Mouse (Mus musculus): ENCODE results near the gene Gm34302. TPM values are rescaled to one million over a fixed set of nuclear protein-coding genes. Genes with fewer than 3 reads are reported as not detected.
A peak's percentile ranks its signal among the peaks of the same experiment; 100 is the strongest.
"Not testable (repeated sequence)": the region's sequence is repeated elsewhere in the genome, so short reads cannot be mapped to it uniquely, and the experiment has no call there.

Gene Gm34302
- total RNA-seq (2021): 100 to 1,000 TPM; 816 to 963 TPM
- long read RNA-seq, experiment 1, transcript Gm34302-201 (3 exons, 243 nt): major isoform, 742 of 995 reads
- long read RNA-seq, experiment 1, partial matches to known transcripts: 6 of 995 reads
- long read RNA-seq, experiment 1, other reads (novel, unspliced or antisense): 247 of 995 reads
- long read RNA-seq, experiment 2, transcript Gm34302-201 (3 exons, 243 nt): major isoform, 529 of 707 reads
- long read RNA-seq, experiment 2, partial matches to known transcripts: 7 of 707 reads
- long read RNA-seq, experiment 2, other reads (novel, unspliced or antisense): 171 of 707 reads

DNA sequence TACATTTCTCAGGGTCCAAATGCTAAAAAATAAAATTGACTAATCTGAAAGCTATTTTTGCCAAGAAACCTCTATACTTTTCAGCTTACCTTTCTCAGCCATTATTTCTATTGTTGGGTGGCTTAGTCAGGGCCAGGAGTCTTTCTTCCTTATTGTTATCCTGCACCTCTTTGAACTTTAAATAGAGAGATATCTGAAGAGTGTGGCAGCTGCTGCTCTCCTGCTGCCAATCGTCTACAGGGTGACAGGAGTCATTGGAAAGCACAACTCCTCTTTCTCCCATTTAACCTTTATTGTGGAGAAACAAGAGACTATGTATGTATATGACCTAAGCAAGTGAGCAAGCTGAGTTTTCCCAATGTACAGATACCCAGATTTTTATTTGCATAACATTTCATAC lies at the start of gene Gm34302:
Gm34302 (minus strand) TSS at position 154 of the 400 bp plus-strand sequence.
- DNase-seq: peak; percentile 33 to 60

DNA sequence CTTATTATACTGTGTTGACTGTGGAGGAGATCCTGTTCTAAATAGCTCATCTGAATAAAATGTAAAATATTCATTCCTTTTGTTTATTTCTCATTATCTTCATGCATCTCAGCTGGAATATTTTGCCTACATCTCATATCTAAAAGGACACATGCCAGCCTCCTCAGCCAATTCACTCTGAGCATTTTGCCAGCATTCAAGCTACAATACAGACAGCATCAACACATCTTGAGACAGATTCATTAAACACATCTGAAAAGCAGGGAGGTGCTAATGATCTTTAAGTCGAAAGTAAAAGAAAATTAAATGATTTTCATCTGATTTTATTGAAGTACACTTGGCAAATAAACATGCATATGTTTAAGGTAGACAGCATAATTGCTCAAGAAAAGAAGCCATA lies 48.2 kb upstream of the Gm34302 start:
- DNase-seq: no peak

DNA sequence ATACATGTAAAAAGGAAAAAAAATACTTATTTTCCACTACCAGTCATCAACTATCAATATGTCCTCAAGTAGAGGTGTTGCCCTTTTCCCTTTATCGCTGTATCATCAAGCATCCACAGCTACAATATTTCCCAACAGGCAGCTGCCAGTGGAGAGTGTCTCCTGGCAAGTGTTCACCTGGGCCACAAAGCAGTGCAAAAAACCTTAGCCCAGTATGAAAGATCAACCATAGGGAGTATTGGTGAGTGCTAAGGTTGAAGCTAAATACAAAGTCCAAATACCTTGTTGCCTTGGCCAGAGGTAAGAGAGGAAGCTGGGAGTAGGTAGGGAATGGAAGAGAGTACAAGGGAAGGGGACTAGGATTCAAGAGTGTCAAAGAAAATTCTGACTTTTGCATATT lies 34.0 kb upstream of the Gm34302 start:
- no peak for DNase-seq

DNA sequence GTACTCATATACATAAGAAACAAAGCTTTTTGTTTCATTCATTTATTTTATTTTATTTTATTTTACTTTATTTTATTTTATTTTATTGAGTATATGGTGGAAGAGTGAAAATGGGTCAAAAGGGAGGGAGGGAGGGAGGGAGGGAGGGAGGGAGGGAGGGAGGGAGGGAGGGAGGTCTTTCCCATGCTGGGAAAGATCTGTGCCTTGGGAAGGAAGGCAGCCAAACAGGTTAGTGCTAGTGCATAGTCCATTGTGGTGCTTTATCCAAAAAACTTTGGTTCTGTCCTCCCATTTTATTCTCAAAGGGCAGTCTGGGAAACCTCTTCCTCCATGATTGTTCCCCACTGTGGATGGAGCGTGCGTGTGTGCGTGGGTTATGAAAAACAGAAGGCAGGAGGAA lies 32.6 kb upstream of the Gm34302 start:
- DNase-seq: not testable (repeated sequence)

DNA sequence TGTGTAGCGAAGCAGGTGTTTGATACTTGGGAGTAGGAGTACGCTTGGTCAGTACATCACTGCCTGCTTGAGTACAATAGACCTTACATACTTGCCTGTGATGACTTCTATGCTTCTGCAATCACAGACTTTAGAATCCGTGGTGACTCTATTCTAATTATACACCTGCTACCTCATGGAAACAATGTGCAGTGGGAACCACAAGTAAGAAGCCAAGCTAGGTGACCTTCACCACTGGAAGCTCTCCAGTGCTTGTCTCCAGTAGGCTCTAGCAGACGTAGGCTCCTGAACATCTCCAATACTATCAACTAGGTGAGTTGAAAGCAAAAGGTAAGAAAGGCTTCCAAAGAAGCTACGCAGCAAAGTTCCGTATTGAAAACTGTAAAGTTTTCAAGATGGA lies 27.6 kb upstream of the Gm34302 start:
- DNase-seq: peak; percentile 72

DNA sequence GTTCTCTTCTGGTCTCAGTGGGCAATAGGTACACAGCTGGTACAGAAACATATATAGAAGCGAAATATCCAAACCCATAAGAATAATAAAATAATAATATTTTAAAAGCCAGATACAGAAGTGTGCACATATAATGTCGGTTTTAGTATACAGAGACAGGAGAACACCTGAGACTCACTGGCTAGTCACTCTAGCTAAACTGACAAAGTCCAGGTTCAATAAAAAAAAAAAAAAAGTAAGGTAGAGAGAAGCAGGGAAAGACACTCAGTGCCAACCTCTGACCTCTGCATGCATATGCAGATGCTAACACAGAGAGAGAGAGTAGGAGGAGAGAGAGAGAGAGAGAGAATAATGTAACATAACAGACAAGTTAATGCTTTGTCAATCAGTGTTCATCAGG lies 25.8 kb upstream of the Gm34302 start:
- DNase-seq: no peak

DNA sequence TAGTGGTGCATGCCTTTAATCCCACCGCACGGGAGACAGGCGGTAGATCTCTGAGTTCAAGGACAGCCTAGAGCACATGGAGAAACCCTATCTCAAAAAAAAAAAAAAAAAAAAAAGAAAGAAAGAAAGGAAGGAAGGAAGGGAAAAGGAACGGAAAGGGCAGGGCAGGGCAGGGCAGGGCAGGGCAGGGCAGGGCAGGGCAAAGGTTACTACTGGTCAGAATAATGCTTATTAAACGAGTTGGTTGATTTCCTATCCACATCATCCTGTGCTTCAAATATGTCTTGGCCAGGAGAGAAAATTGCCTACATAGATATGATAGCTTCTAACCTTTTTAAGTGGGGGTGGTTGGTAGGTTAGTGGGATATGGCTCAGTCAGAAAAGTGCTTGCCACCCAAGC lies 25.2 kb upstream of the Gm34302 start:
- no peak for DNase-seq

DNA sequence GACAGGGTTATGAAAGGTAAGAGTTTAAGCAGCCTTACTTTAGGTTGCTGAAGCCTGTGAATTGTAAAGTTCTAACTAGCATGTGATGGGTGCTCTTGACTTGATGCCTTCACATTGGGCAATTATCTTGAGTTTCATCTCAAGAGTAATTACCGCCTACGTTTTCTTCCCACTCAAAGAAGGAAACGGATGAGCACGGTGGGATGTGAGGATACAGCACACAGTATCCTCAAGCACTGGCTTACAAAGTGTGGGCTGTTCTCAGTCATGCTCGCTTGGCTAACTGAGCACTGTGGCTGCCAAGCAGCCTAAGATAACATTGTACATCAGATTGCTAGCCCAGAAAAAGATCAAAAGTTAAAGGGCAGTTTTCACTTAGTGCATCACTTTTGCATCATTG lies 20.8 kb upstream of the Gm34302 start:
- no peak for DNase-seq

DNA sequence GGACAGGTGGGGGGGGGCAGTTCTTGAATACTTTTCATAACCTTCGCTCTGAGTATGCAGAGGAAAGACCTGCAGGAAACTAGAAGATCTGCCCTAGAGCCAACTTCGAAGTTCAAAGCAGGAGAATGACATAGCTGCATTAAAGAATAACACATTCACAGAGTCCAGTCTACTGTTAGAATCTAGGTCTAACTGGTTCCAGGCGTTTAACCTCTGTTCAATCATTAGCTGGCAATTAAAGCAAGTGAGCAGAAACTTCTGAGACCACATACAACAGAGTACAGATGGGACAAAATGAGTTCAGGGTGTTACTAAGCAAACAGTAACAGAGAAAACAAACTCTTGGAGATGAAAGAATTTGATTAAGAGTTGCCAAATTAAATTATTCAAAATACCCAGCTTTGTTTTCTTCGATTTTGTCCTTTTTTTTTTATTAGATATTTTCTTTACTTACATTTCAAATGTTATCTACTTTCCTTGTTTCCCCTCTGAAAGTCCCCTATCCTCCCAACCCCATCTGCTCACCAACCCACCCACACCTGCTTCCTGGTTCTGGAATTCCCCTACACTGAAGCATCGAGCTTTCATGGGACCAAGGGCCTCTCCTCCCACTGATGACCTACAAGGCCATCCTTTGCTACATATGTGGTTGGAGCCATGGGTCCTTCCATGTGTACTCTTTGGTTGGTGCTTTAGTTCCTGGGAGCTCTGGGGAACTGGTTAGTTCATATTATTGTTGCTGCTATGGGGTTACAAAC lies 11.1 kb upstream of the Gm34302 start:
- no peak for DNase-seq

DNA sequence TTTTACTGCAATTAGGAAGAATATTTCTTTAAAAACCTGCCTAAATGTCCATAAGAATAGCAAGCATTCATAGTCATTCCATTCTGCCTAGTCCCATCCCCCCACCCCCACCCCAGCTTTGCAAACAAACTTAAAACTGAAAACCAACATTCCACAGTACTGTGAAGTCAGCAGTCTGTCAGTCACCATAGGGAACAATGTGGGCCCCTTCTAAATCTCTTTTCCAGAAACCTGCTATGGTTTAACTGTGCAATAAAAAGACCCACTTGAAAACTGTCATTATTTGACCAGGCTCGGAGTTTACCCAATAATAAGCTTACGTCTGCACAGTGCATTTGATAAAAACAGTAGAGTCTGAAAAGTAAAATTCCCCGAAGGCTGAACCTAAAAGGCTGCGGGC lies 9.9 kb upstream of the Gm34302 start:
- no peak for DNase-seq

DNA sequence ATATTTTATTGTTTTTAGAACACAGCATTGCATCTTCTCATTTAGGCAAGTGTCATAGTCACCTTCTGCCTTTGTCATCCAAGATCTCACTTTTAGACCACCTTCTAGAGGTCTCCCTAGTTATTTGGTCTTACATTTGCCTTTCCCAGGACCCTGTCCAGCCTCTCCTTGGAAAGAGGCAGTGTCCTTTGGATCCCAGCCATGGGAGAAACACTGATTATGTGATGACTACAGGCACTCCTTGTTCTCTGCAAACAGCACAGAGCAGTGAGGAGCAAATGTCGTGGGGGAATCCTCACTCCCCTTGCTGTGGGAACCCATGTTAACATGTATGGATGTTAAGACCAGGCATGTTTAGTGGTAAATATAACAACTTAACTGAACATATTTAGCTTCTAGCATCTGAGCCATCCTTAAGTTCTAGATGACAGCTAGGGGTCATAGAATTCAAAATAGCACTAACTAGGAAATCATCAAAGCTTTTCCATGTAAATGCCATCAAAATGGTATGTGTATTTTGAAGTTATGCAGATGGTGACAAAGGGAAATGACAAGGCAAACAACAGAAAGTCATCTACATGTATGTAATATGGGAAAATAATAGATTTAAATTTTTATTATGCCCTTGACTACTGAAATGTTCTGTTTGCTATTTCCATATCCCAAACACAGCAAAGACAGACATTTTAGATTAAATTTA lies 43.1 kb downstream of the Gm34302 start:
- peak; percentile 78 to 79 for DNase-seq

DNA sequence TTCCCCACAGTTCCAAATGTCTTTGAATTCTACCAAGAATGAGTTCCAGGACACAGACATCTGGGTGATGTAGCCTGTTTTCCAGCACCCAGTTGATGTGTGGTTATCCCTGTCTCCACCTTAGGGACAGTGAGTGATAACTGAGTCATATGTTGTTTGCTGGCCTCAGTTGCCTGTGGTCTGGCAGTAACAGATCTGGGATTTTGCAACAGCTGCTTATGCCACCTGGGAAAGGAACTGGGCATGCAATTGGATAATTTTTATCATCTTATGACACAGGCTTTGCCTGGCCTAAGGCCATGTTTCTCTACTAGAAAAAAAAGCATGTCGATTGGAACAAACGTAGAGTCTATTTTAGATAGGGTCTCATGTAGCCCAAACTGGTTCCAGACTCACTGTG lies 43.9 kb downstream of the Gm34302 start:
- peak; percentile 79 to 88 for DNase-seq

DNA sequence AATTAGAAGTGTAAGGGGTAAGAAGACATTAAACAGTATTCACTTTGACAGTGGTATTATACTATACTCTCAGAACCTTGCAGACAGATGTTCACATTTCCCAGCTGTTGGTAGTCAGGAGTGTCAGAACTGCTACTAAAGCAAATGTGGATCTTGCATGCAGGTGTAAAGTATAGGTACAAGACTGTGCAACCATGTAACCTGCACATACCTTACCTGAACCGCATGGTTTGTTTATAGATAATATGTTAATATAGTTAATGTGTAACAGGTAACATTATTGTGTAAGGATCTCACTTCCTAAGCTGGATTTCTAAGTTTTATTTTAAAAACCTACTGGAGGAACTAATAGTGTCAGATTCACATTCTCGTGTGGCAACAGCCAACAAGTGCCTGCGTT lies 44.8 kb downstream of the Gm34302 start:
- no peak for DNase-seq

Other genes with a start within 250 kb of the Gm34302 start
- 10 to 100 TPM; 15.1 to 17.4 TPM for gene Mme, start 242.3 kb downstream of the Gm34302 start, total RNA-seq (2021)